Mouse (Mus musculus) kidney, adult 2 months (tissue): ENCODE measurements around the gene Taar8b. TPM values are rescaled to one million over a fixed set of nuclear protein-coding genes. Genes with fewer than 3 reads are reported as not detected.
"Not testable (repeated sequence)": the region's sequence is repeated elsewhere in the genome, so short reads cannot be mapped to it uniquely, and the experiment has no call there.

Experiments used
- DNase-seq: peaks from one replicate; pipeline ENCODE4 v3.0.0; 2021
- H3K27ac ChIP-seq: fragments of 200-500 bp; 2 replicates; pipeline ENCODE4 v1.5.1; 2012; ENCODE audit warnings: low read depth, low read length, control low read depth, inconsistent platforms; ENCODE audit not compliant: insufficient read depth
- H3K27me3 ChIP-seq: fragments of 200-500 bp; replicated peaks from 2 replicates; pipeline ENCODE4 v1.6.1; 2012; ENCODE audit warnings: mild to moderate bottlenecking, moderate library complexity, low read length, inconsistent platforms; ENCODE audit not compliant: control insufficient read depth, insufficient read depth
- H3K36me3 ChIP-seq: fragments of 200-500 bp; 2 replicates; pipeline ENCODE4 v1.6.1; 2012; ENCODE audit warnings: mild to moderate bottlenecking, moderate library complexity, low read length, inconsistent platforms; ENCODE audit not compliant: control insufficient read depth, insufficient read depth
- H3K4me1 ChIP-seq: fragments of 200-500 bp; 2 replicates; pipeline ENCODE4 v1.6.1; 2011; ENCODE audit warnings: low read length; ENCODE audit not compliant: control insufficient read depth, insufficient read depth
- H3K4me3 ChIP-seq: fragments of 200-500 bp; 2 replicates; pipeline ENCODE4 v1.5.1; 2011; ENCODE audit warnings: mild to moderate bottlenecking, low read depth, low read length, control low read depth; ENCODE audit not compliant: insufficient read depth
- CTCF ChIP-seq: fragments of 200-500 bp; conservative IDR thresholded peaks from 2 replicates; pipeline ENCODE4 v1.5.1; 2011; ENCODE audit warnings: low read depth, mild to moderate bottlenecking, control low read depth, low read length, moderate library complexity, mixed read lengths; ENCODE audit not compliant: insufficient read depth, insufficient read length
- POLR2A ChIP-seq: fragments of 200-500 bp; IDR thresholded peaks from one replicate; pipeline ENCODE4 v1.6.1; 2011; ENCODE audit warnings: low read depth, low read length, control low read depth
- WGBS: fragments of 180-500 bp; shearing (Covaris S2); methylation state at CpG from one replicate; pipeline ENCODE4 v1.1.7; 2018; 5-methylcytosine and 5-hydroxymethylcytosine counted together
- polyA plus RNA-seq: library from polyadenylated mRNA; depleted of rRNA; stranded (reverse); fragments of >200 nt; gene quantifications from 2 replicates; pipeline ENCODE4 v1.2.3, GENCODE M21; 2012; rRNA removed

The Taar8b gene
- polyA plus RNA-seq, 1 experiment = not detected

- H3K27ac ChIP-seq = no peak overlapping the region
- H3K4me1 ChIP-seq = no peaks in the 10 kb centered on the region
- TF ChIP-seq CTCF (peak; percentile 66), POLR2A (no peak)
- no peak overlapping the region for H3K4me3 ChIP-seq
- H3K27me3 ChIP-seq = no peaks in the 10 kb centered on the region
- DNase-seq = peak; percentile 45
- H3K36me3 ChIP-seq = no peaks in the 10 kb centered on the region
- WGBS = 36% methylated on average over 3 of the region's 3 CpGs
Observed at GRCm38 (mm10) chr10:24080166-24080565, 11.9 kb downstream of the Taar8b start.

GRCm38 (mm10) chr10:24076200-24076599 lies 15.9 kb downstream of the Taar8b start, which contains the start of gene Taar8a:
Gene Taar8a, plus strand, starts transcription at chr10:24076500.
- 94% methylated on average over 2 of the region's 4 CpGs for WGBS
- H3K27ac ChIP-seq, DNase-seq, H3K27me3 ChIP-seq, H3K4me1 ChIP-seq, H3K36me3 ChIP-seq, H3K4me3 ChIP-seq: not testable (repeated sequence)

- DNase-seq, H3K27ac ChIP-seq, H3K36me3 ChIP-seq, H3K4me3 ChIP-seq, H3K4me1 ChIP-seq, H3K27me3 ChIP-seq: not testable (repeated sequence)
- WGBS = 14% methylated on average over 2 of the region's 2 CpGs
Observed at GRCm38 (mm10) chr10:24074751-24075150, 17.3 kb downstream of the Taar8b start.

GRCm38 (mm10) chr10:24058986-24059385 lies 33.1 kb downstream of the Taar8b start:
- no peak for DNase-seq
- no peak overlapping the region for H3K27ac ChIP-seq
- TF ChIP-seq POLR2A = no peak
- TF ChIP-seq CTCF = no peak
- H3K4me1 ChIP-seq = no peaks in the 10 kb centered on the region
- H3K4me3 ChIP-seq = no peak overlapping the region
- 76% methylated on average over 3 of the region's 3 CpGs for WGBS
- H3K36me3 ChIP-seq = no peaks in the 10 kb centered on the region
- no peaks in the 10 kb centered on the region for H3K27me3 ChIP-seq

- no peaks in the 10 kb centered on the region for H3K4me1 ChIP-seq
- H3K4me3 ChIP-seq = no peak overlapping the region
- DNase-seq = no peak
- H3K36me3 ChIP-seq = no peaks in the 10 kb centered on the region
- TF ChIP-seq POLR2A = no peak
- no peak for TF ChIP-seq CTCF
- WGBS = 83% methylated on average over 5 of the region's 5 CpGs
- no peaks in the 10 kb centered on the region; the same call in 1 of the 2 replicates for H3K27me3 ChIP-seq
- H3K27ac ChIP-seq = no peak overlapping the region
Observed at GRCm38 (mm10) chr10:24052039-24052438, 40.1 kb downstream of the Taar8b start.

- Histone ChIP-seq H3K36me3 (no peaks in the 10 kb centered on the region), H3K27me3 (no peaks in the 10 kb centered on the region; the same call in 1 of the 2 replicates), H3K27ac (no peak within 1 kb of the TSS), H3K4me3 (no peak within 1 kb of the TSS), H3K4me1 (no peaks in the 10 kb centered on the region)
- DNase-seq = no peak
- TF ChIP-seq CTCF (no peak), POLR2A (no peak)
Observed at GRCm38 (mm10) chr10:24049210-24049609, 42.9 kb downstream of the Taar8b start, which contains the start of gene Taar7f. Gene Taar7f, plus strand, starts transcription at chr10:24049510.

Other genes starting within 250 kb of the Taar8b start
- gene Vnn3, start 240.8 kb downstream of the Taar8b start, polyA plus RNA-seq = 0.57 and 0.59 TPM in 2 replicates
- gene Vnn1, start 197.6 kb downstream of the Taar8b start, polyA plus RNA-seq = 69.6 and 78.5 TPM in 2 replicates
- not detected in 2 replicates for gene Taar1, start 171.9 kb downstream of the Taar8b start, polyA plus RNA-seq
- not detected in 2 replicates for gene Taar2, start 153.7 kb downstream of the Taar8b start, polyA plus RNA-seq
- gene Taar3, start 142.7 kb downstream of the Taar8b start, polyA plus RNA-seq = not detected in 2 replicates
- not detected in 2 replicates for gene Taar4, start 131.8 kb downstream of the Taar8b start, polyA plus RNA-seq
- gene Taar5, start 121.6 kb downstream of the Taar8b start, polyA plus RNA-seq = 0.08 TPM in 1 of 2 replicates, not detected in the other
- gene Taar6, start 106.6 kb downstream of the Taar8b start, polyA plus RNA-seq = not detected in 2 replicates
- not detected in 2 replicates for gene Taar7a, start 98.8 kb downstream of the Taar8b start, polyA plus RNA-seq
- not detected in 2 replicates for gene Taar7b, start 92.4 kb downstream of the Taar8b start, polyA plus RNA-seq
- not detected in 2 replicates for gene Taar7d, start 65.1 kb downstream of the Taar8b start, polyA plus RNA-seq
- gene Taar7e, start 54.7 kb downstream of the Taar8b start, polyA plus RNA-seq = not detected in 2 replicates
- gene Taar7f, start 42.8 kb downstream of the Taar8b start, polyA plus RNA-seq = not detected in 2 replicates
- gene Taar8a, start 15.8 kb downstream of the Taar8b start, polyA plus RNA-seq = not detected in 2 replicates
- gene Taar8c, start 9.6 kb upstream of the Taar8b start, polyA plus RNA-seq = not detected in 2 replicates
- not detected in 2 replicates for gene Taar9, start 17.2 kb upstream of the Taar8b start, polyA plus RNA-seq
- gene Stx7, start 57.0 kb upstream of the Taar8b start, polyA plus RNA-seq = 168 and 197 TPM in 2 replicates
- 0.06 and 0.23 TPM in 2 replicates for gene Moxd1, start 131.2 kb upstream of the Taar8b start, polyA plus RNA-seq